14 mouse cellular contexts compared by ENCODE assay signal in genomic region chr14:105240120-105240519, GRCm38 (mm10).
"Had no signal": no experiment of that assay in that cellular context is flagged by ENCODE, and none has a peak within 500 bp of the region (broad histone marks: within the 10 kb centered on the region; RNA-seq: fewer than 3 reads in every experiment).

No protein-coding gene starts in this region.

- H3K27ac ChIP-seq: limb, embryonic 10.5 days; liver, embryonic 15.5 days; midbrain, embryonic 10.5 days; neural tube, embryonic 15.5 days; stomach, postnatal 0 days had no signal

- DNase-seq: kidney, postnatal 14 days; lung, adult 2 months; lung, postnatal 36 days; midbrain, embryonic 14.5 days; right cerebral cortex, adult 18-20 months; right cerebral cortex, postnatal 25 days; thymus, postnatal 36 days had no signal

- ATAC-seq: lung, postnatal 0 days had no signal

- H3K4me3 ChIP-seq: limb, embryonic 10.5 days; liver, embryonic 15.5 days; midbrain, embryonic 10.5 days; myocyte; neural tube, embryonic 15.5 days had no signal
